Mouse (Mus musculus): ENCODE results near the gene Eras. TPM values are rescaled to one million over a fixed set of nuclear protein-coding genes. Genes with fewer than 3 reads are reported as not detected.

The Eras gene
- not detected for polyA plus RNA-seq (2015; fragmentation: Illumina TruSeq; extraction: RNeasy Lipid Tissue Mini Kit (QIAGEN cat#74804); ENCODE audit: insufficient read depth, low read depth, low replicate concordance)

DNA sequence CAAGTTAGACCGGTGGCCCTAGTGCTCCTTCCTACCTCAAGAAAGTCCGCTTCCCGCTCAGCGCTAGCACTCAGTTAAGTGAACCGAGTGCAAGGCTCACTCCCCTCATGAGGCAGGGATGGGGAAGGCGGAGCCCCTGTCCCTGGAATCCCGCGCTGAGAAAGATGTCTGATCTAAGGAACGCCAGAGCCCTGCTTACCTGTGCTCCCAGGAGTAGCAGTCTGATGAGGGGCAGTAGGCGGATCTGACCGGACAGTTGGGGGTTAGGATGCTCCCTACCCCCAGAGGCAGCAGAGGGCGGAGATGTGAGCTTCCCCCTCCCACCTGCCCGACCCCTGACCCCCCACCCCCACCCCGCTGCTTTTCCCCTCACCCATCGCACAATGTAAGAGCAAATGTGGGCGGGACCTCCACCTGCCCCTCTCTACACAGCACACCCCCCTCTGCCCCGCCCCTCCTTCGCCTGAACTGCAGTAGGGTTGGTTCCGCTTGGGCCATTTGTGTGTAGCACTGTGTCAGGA lies at the start of gene Eras:
TSS of gene Eras (minus strand) at position 338 of the 521 bp plus-strand sequence.

DNA sequence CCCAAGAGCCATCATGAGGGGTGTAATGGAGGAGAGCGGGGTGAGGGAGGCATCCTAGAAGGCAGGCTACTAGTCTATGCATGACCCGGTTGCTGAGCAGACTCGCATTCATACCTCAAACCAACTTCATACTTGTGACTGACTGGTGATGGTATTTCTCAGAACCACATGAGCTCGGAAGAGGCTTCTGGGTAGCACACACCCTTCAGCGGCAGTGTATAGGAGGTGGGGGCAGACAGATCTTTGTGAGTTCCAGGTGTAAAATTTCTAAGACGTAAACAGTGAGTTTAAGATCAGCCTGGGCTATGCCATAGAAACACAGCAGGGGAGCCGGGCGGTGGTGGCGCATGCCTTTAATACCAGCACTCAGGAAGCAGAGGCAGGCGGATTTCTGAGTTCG lies 49.5 kb upstream of the Eras start, which contains the start of gene Gata1:
TSS of gene Gata1 (minus strand) at position 180 of the 400 bp plus-strand sequence.

DNA sequence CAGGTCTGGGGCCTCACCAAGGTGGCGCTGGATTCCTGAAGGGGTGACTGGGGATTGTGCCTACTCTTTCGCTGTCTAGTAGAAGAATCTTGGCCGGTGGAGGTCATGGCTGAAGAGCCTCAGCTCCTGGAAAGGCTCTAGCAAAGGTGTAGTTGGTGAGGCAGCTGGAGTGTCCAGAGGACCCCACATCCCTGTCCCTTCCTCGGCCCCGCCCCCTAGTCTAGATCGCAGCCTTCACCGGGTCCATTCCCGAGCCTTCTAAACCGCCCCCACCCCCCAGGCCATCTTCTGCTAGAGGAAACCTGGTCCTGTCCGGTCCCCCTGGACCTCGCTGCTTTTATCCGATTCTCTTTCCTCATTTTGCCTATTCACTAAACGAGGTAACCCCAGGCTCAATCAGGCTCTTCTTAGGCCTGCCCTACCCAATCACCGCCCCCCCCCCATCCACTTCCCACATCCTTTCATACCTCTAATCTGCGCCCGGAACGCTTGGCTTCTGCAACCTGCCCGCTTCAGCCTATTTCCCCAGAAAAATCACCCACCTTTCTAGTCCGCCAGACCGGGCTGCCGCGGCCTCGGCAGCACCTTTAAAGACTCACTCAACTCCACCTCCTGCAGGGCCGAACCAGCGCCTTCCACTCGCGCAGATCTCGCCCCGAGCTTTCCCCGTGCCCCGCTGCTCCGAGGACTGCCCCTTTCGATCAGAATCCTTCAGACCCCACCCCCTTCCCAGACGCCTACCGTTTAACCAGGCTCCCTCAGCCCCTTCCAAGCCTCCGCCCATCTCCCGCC lies 18.9 kb upstream of the Eras start, which contains the start of gene Hdac6:
TSS of gene Hdac6 (minus strand) at position 782 of the 792 bp plus-strand sequence.

DNA sequence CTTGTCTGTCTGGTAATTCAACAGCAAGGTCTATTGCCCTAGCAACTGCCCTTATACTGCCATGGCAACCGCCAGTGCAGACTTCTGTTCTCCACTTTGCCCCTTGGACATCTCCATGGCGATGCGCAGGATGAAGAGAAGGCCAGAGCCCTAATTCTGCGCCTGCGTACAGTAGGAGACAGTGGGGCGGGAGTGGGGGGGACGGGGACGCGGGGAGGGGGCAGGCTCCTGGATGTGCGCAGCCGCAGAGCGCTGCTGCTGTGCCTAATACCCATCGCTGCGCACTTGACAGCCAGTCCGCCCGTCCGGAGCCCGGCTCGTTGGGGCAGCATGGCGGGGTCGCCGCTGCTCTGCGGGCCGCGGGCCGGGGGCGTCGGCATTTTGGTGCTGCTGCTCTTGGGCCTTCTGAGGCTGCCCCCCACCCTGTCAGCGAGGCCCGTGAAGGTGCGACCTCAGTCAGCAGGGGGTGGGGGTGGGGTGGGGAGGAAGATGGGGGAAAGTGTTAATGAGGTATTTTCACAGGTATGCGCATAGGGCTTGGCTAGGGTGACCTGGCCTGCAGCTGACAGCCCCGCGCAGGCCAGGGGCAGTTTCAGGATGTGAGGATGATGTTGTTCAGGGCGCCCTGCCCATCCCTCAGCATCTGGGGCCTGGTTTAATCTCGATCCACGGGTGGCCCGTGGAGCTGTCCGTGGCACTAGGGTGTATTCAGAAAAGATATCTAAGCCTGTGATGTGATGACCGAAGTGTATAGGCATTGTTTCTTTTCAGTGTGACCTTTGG lies 8.6 kb downstream of the Eras start, which contains the start of gene Pcsk1n:
TSS of gene Pcsk1n (plus strand) at position 222 of the 783 bp plus-strand sequence.

DNA sequence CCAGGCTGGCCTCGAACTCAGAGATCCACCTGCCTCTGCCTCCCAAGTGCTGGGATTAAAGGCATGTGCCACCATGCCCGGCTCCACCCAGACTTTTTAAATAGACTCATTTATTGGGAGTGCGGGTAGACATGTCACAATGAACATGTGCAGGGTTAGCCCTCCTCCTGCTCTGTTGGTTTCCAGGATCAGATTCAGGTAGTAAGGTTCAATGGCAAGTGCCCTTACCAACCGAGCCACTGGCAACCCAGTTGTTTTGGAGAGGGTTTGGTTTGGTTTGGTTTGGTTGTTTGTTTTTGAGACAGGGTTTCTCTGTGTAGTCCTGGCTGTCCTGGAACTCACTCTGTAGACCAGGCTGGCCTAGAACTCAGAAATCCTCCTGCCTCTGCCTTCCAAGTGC lies 19.2 kb downstream of the Eras start, which contains the start of gene Gm10490:
TSS of gene Gm10490 (plus strand) at position 301 of the 400 bp plus-strand sequence.

DNA sequence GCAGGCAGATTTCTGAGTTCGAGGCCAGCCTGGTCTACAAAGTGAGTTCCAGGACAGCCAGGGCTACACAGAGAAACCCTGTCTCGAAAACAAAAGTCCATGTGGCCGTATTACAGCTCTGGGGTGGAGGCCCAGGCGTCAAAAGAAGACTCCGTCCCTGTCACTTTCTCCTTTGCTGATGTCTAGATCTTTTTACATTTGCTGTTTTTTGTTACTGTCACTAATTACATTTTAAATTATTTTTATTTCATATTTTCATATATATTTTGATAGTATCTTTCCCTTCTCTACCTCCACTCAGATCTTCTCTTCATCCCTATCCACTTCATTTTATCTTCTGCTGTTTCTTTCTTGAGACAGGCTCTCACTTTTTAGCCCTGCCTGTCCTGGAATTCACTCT lies 20.7 kb downstream of the Eras start, which contains the start of gene Gm10491:
TSS of gene Gm10491 (minus strand) at position 101 of the 400 bp plus-strand sequence.

DNA sequence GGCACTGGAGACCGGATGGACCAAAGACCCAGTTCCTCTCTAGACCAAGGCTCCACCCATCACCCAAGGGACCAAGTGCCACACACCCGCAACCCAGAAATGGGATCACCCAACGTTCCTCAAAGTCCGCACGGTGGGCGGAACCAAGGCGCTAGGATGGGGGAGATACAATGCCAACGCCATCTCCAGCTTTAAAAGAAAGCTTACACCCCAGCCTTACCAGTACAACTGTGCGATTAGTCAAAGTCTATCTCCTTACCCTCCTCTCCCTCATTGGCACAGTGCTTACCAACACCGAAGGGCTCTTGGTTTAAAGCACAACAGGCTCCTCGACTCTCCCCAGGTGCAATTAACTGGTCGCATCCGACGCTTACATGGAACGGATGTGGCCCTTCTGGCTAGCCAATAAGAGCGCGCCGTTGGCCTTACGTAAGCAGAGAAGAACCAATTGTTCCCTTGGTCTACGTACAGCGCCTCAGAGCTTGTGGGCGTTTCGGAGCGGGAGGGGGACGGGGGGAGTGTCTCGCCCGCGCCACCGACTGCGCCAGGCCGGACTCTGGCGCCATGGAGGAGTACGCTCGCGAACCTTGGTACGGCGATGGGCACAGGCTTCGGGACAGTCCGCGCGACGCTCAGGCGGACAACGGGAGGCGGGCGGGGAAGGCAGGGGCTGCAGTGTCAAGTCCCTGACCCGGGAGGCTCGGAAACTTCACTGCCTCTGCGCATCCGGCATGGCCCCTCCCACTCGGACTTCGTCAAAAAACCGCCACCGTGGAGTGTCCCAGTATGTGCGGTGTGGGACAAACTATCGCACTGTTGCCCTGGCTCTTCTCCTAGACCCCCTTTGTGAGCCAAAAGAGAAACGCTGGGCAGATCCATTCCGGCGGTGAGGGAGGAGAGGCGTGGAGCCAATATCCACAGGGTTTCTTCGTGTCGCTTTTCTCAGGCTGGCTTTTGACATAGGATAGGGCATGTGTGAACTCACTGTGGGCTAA lies 29.2 kb downstream of the Eras start, which contains the start of the genes Pqbp1 and Timm17b:
TSS of gene Pqbp1 (minus strand) at position 390 of the 995 bp plus-strand sequence.
TSS of gene Timm17b (plus strand) at position 478 of the 995 bp plus-strand sequence.

DNA sequence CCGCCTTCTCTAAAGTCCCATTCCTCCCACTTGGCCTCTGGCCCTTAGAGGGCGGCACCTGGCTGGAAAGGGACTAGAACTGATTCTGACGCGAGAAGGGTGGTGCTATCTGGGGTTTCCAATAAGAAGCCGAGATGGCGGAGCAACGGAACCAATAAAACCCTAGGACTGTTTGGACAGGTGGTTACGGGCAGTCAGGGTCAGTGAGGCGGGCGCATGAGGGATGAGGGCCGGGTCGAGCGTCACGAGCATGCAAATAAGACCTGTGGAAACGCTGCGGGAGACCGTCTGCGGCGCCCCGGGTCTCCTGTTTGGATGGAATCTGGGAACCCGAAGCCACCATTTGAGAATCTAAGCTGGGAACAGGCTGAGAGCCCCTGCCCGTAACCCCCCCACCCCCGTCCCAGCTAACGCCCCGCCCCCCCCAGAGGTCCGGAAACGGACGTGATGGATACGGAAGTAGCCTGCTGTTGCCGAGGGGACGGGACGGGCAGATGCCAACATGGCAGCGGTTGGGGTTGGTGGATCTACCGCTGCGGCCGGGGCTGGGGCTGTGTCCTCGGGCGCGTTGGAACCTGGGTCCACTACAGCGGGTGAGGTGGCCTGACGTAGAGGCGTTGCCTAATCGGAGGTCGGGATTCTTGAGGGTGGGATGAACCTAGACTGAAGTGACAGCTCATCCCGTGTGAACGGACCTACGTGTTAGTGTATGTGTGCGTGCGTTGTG lies 44.4 kb downstream of the Eras start, which contains the start of gene Slc35a2:
TSS of gene Slc35a2 (plus strand) at position 188 of the 727 bp plus-strand sequence.

DNA sequence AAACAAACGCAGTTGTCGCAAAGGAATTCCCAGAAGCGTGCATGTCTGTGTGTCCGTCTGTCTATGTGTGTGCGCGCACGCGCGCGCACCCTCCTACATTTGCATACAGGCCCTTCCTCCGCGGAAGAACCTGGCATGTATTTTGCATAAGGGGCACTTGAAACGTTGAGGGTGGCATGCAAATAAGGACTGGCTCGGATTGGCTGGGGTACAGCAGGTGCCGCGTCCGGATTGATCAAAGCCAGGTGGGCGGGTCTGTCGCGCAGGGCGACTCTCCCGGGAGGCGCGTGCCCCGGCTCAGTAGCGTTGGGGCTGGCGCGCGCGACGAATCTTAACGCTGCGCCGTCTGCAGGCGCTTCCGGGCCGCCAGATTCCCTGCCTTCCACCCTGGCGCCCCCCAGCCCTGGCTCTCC lies 50.4 kb downstream of the Eras start, which contains the start of gene Pim2:
TSS of gene Pim2 (plus strand) at position 256 of the 413 bp plus-strand sequence.

Other genes starting within 250 kb of the Eras start
- gene Magix, start 247.4 kb downstream of the Eras start, polyA plus RNA-seq (2015; fragmentation: Illumina TruSeq; extraction: RNeasy Lipid Tissue Mini Kit (QIAGEN cat#74804); ENCODE audit: insufficient read depth, low read depth, low replicate concordance), result 3.1 TPM
- gene Gpkow, start 231.5 kb downstream of the Eras start, polyA plus RNA-seq (2015; fragmentation: Illumina TruSeq; extraction: RNeasy Lipid Tissue Mini Kit (QIAGEN cat#74804); ENCODE audit: insufficient read depth, low read depth, low replicate concordance), result 6.6 TPM
- 23.7 TPM for gene Wdr45, start 214.3 kb downstream of the Eras start, polyA plus RNA-seq (2015; fragmentation: Illumina TruSeq; extraction: RNeasy Lipid Tissue Mini Kit (QIAGEN cat#74804); ENCODE audit: insufficient read depth, low read depth, low replicate concordance)
- gene Gm45208, start 206.4 kb downstream of the Eras start, polyA plus RNA-seq (2015; fragmentation: Illumina TruSeq; extraction: RNeasy Lipid Tissue Mini Kit (QIAGEN cat#74804); ENCODE audit: insufficient read depth, low read depth, low replicate concordance), result not detected
- 8.7 TPM for gene Praf2, start 200.2 kb downstream of the Eras start, polyA plus RNA-seq (2015; fragmentation: Illumina TruSeq; extraction: RNeasy Lipid Tissue Mini Kit (QIAGEN cat#74804); ENCODE audit: insufficient read depth, low read depth, low replicate concordance)
- gene Ccdc120, start 177.7 kb downstream of the Eras start, polyA plus RNA-seq (2015; fragmentation: Illumina TruSeq; extraction: RNeasy Lipid Tissue Mini Kit (QIAGEN cat#74804); ENCODE audit: insufficient read depth, low read depth, low replicate concordance), result 2.0 TPM
- gene Tfe3, start 166.0 kb downstream of the Eras start, polyA plus RNA-seq (2015; fragmentation: Illumina TruSeq; extraction: RNeasy Lipid Tissue Mini Kit (QIAGEN cat#74804); ENCODE audit: insufficient read depth, low read depth, low replicate concordance), result 7.8 TPM
- 41.2 TPM for gene Gripap1, start 138.8 kb downstream of the Eras start, polyA plus RNA-seq (2015; fragmentation: Illumina TruSeq; extraction: RNeasy Lipid Tissue Mini Kit (QIAGEN cat#74804); ENCODE audit: insufficient read depth, low read depth, low replicate concordance)
- 1.8 TPM for gene Kcnd1, start 106.3 kb downstream of the Eras start, polyA plus RNA-seq (2015; fragmentation: Illumina TruSeq; extraction: RNeasy Lipid Tissue Mini Kit (QIAGEN cat#74804); ENCODE audit: insufficient read depth, low read depth, low replicate concordance)
- 25.1 TPM for gene Otud5, start 87.2 kb downstream of the Eras start, polyA plus RNA-seq (2015; fragmentation: Illumina TruSeq; extraction: RNeasy Lipid Tissue Mini Kit (QIAGEN cat#74804); ENCODE audit: insufficient read depth, low read depth, low replicate concordance)
- gene Pim2, start 50.3 kb downstream of the Eras start, polyA plus RNA-seq (2015; fragmentation: Illumina TruSeq; extraction: RNeasy Lipid Tissue Mini Kit (QIAGEN cat#74804); ENCODE audit: insufficient read depth, low read depth, low replicate concordance), result 4.9 TPM
- 10.3 TPM for gene Slc35a2, start 44.6 kb downstream of the Eras start, polyA plus RNA-seq (2015; fragmentation: Illumina TruSeq; extraction: RNeasy Lipid Tissue Mini Kit (QIAGEN cat#74804); ENCODE audit: insufficient read depth, low read depth, low replicate concordance)
- 23.2 TPM for gene Pqbp1, start 29.3 kb downstream of the Eras start, polyA plus RNA-seq (2015; fragmentation: Illumina TruSeq; extraction: RNeasy Lipid Tissue Mini Kit (QIAGEN cat#74804); ENCODE audit: insufficient read depth, low read depth, low replicate concordance)
- gene Timm17b, start 29.2 kb downstream of the Eras start, polyA plus RNA-seq (2015; fragmentation: Illumina TruSeq; extraction: RNeasy Lipid Tissue Mini Kit (QIAGEN cat#74804); ENCODE audit: insufficient read depth, low read depth, low replicate concordance), result 18.8 TPM
- not detected for gene Gm10491, start 20.8 kb downstream of the Eras start, polyA plus RNA-seq (2015; fragmentation: Illumina TruSeq; extraction: RNeasy Lipid Tissue Mini Kit (QIAGEN cat#74804); ENCODE audit: insufficient read depth, low read depth, low replicate concordance)
- gene Gm10490, start 19.1 kb downstream of the Eras start, polyA plus RNA-seq (2015; fragmentation: Illumina TruSeq; extraction: RNeasy Lipid Tissue Mini Kit (QIAGEN cat#74804); ENCODE audit: insufficient read depth, low read depth, low replicate concordance), result not detected
- 20.9 TPM for gene Pcsk1n, start 8.8 kb downstream of the Eras start, polyA plus RNA-seq (2015; fragmentation: Illumina TruSeq; extraction: RNeasy Lipid Tissue Mini Kit (QIAGEN cat#74804); ENCODE audit: insufficient read depth, low read depth, low replicate concordance)
- gene Hdac6, start 19.3 kb upstream of the Eras start, polyA plus RNA-seq (2015; fragmentation: Illumina TruSeq; extraction: RNeasy Lipid Tissue Mini Kit (QIAGEN cat#74804); ENCODE audit: insufficient read depth, low read depth, low replicate concordance), result 11.3 TPM
- gene Gata1, start 49.5 kb upstream of the Eras start, polyA plus RNA-seq (2015; fragmentation: Illumina TruSeq; extraction: RNeasy Lipid Tissue Mini Kit (QIAGEN cat#74804); ENCODE audit: insufficient read depth, low read depth, low replicate concordance), result not detected
- not detected for gene Glod5, start 89.9 kb upstream of the Eras start, polyA plus RNA-seq (2015; fragmentation: Illumina TruSeq; extraction: RNeasy Lipid Tissue Mini Kit (QIAGEN cat#74804); ENCODE audit: insufficient read depth, low read depth, low replicate concordance)
- gene Suv39h1, start 146.2 kb upstream of the Eras start, polyA plus RNA-seq (2015; fragmentation: Illumina TruSeq; extraction: RNeasy Lipid Tissue Mini Kit (QIAGEN cat#74804); ENCODE audit: insufficient read depth, low read depth, low replicate concordance), result 1.7 TPM
- gene Was, start 161.9 kb upstream of the Eras start, polyA plus RNA-seq (2015; fragmentation: Illumina TruSeq; extraction: RNeasy Lipid Tissue Mini Kit (QIAGEN cat#74804); ENCODE audit: insufficient read depth, low read depth, low replicate concordance), result 0.78 TPM
- gene Wdr13, start 204.3 kb upstream of the Eras start, polyA plus RNA-seq (2015; fragmentation: Illumina TruSeq; extraction: RNeasy Lipid Tissue Mini Kit (QIAGEN cat#74804); ENCODE audit: insufficient read depth, low read depth, low replicate concordance), result 21.1 TPM
- gene Rbm3, start 217.3 kb upstream of the Eras start, polyA plus RNA-seq (2015; fragmentation: Illumina TruSeq; extraction: RNeasy Lipid Tissue Mini Kit (QIAGEN cat#74804); ENCODE audit: insufficient read depth, low read depth, low replicate concordance), result 44.1 TPM
- 3.4 TPM for gene Tbc1d25, start 247.6 kb upstream of the Eras start, polyA plus RNA-seq (2015; fragmentation: Illumina TruSeq; extraction: RNeasy Lipid Tissue Mini Kit (QIAGEN cat#74804); ENCODE audit: insufficient read depth, low read depth, low replicate concordance)

All from pancreas, adult 10 weeks (tissue).